Mouse (Mus musculus): ENCODE results near the gene Trim56. TPM values are rescaled to one million over a fixed set of nuclear protein-coding genes. Genes with fewer than 3 reads are reported as not detected.

The Trim56 gene
- polyA plus RNA-seq, 1 experiment from 2014 or later, result 9.4 TPM

DNA sequence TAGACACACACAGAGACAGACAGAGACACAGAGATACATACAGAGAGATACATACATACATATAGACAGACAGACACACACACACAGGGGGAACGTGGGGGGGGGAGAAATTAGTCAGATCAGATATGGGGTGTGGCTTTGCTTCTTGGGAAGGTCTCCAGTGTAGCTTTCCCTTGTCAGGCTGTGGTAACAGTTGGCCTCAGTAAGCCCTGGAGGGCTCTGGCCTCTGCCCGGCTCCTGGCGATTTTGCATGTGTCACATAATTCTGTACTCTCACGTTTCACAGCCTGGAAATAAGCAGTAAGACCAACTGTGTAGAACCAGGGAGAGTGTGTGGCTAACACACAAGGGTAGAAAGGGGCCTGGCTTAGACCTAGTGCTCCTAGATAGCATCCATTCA lies 15.3 kb downstream of the Trim56 start:
- Histone ChIP-seq H3K27ac (ENCODE audit: low read length) (no peak overlapping the region), H3K4me3 (ENCODE audit: low read length) (no peak overlapping the region), H3K9me3 (ENCODE audit: low read length) (no peaks in the 10 kb centered on the region), H3K27me3 (ENCODE audit: insufficient read depth, low read length) (no peaks in the 10 kb centered on the region), H3K4me1 (ENCODE audit: insufficient read depth, low read length) (no peaks in the 10 kb centered on the region; the same call in 1 of the 2 replicates), H3K4me2 (replicated peaks; ENCODE audit: low read depth, low read length) (no peak overlapping the region), H3K9ac (replicated peaks; ENCODE audit: low read length) (no peak overlapping the region), H3K36me3 (ENCODE audit: insufficient read depth, low read length) (no peaks in the 10 kb centered on the region)
- 42% methylated on average over 4 of the region's 4 CpGs for WGBS
- ATAC-seq (ENCODE audit: low FRiP score, low TSS enrichment), result no peak

DNA sequence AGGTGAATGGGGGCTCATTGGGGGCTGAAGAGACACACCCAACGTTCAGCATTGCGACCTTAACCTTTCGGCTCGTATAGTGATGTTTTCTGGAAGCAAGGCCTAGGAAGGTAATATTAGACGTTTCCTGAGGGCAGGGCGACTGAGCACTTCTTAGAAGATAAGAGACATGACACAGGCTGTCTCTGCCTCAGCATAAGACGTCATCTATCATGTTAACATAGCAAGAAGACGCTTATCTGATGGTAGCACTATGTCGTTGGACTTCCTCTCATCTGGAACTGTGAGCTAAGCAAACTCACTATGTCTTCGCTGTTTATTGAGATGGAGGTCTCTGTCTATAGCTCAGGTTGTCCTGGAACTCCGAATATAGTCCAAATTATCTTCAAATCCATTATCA lies 17.6 kb downstream of the Trim56 start:
- WGBS, result 56% methylated on average over 11 of the region's 11 CpGs
- no peak overlapping the region for H3K4me2 ChIP-seq (replicated peaks; ENCODE audit: low read depth, low read length)
- H3K9me3 ChIP-seq (ENCODE audit: low read length), result no peaks in the 10 kb centered on the region
- no peak overlapping the region for H3K9ac ChIP-seq (replicated peaks; ENCODE audit: low read length)
- ATAC-seq (ENCODE audit: low FRiP score, low TSS enrichment), result no peak
- H3K27ac ChIP-seq (ENCODE audit: low read length), result no peak overlapping the region
- no peak overlapping the region for H3K4me3 ChIP-seq (ENCODE audit: low read length)
- no peaks in the 10 kb centered on the region; the same call in 1 of the 2 replicates for H3K4me1 ChIP-seq (ENCODE audit: insufficient read depth, low read length)
- no peaks in the 10 kb centered on the region for H3K36me3 ChIP-seq (ENCODE audit: insufficient read depth, low read length)
- H3K27me3 ChIP-seq (ENCODE audit: insufficient read depth, low read length), result no peaks in the 10 kb centered on the region

DNA sequence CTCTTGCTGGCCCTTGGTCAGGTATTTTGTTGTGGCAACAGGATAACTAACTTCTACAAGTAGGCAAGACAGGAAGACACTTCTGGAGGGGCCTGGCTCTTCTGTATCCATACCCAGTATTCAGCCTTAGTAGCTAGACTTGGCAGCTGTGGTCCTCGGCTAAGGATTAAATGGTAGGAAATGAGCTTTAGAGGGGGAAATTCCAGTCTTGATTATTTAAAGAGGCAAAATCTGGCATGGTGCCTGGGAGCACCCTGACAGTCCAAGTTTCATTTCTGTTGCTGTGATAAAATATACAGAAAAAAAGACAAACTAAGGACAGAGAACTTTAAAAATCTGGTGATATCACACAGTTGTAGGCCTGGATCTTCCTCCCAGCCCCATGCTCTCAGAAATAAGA lies 20.0 kb downstream of the Trim56 start:
- Histone ChIP-seq H3K4me1 (ENCODE audit: insufficient read depth, low read length) (no peaks in the 10 kb centered on the region), H3K4me3 (ENCODE audit: low read length) (no peak overlapping the region), H3K4me2 (replicated peaks; ENCODE audit: low read depth, low read length) (no peak overlapping the region), H3K27ac (ENCODE audit: low read length) (peak overlapping the region; percentile 20; the same call in 1 of the 2 replicates), H3K9ac (replicated peaks; ENCODE audit: low read length) (no peak overlapping the region), H3K36me3 (ENCODE audit: insufficient read depth, low read length) (no peaks in the 10 kb centered on the region), H3K27me3 (ENCODE audit: insufficient read depth, low read length) (no peaks in the 10 kb centered on the region), H3K9me3 (ENCODE audit: low read length) (no peaks in the 10 kb centered on the region)
- 60% methylated on average over 1 of the region's 1 CpGs for WGBS
- no peak for ATAC-seq (ENCODE audit: low FRiP score, low TSS enrichment)

DNA sequence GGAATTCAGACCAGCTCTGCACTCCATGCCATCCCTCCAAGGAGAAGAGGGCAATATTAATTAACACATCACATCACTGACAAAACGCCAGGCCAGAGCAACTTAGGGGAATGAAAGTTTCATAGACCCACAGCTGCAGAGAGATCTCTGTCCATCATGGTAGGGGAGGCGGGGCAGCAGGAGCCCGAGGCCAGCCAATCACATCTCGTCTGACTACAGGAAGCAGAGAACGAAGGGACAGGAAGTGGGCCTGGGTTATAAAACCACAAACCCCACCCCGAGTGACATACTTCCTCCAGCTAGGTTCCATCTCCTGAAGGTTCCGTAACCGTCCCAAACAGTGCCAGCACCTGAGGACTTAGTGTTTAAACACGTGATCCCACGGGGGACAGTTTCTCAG lies 20.9 kb downstream of the Trim56 start:
- Histone ChIP-seq H3K4me1 (ENCODE audit: insufficient read depth, low read length) (no peaks in the 10 kb centered on the region), H3K9ac (replicated peaks; ENCODE audit: low read length) (no peak overlapping the region), H3K27ac (ENCODE audit: low read length) (no peak overlapping the region), H3K4me2 (replicated peaks; ENCODE audit: low read depth, low read length) (no peak overlapping the region), H3K36me3 (ENCODE audit: insufficient read depth, low read length) (no peaks in the 10 kb centered on the region), H3K27me3 (ENCODE audit: insufficient read depth, low read length) (no peaks in the 10 kb centered on the region), H3K9me3 (ENCODE audit: low read length) (no peaks in the 10 kb centered on the region), H3K4me3 (ENCODE audit: low read length) (no peak overlapping the region)
- WGBS, result 86% methylated on average over 10 of the region's 10 CpGs
- no peak for ATAC-seq (ENCODE audit: low FRiP score, low TSS enrichment)

DNA sequence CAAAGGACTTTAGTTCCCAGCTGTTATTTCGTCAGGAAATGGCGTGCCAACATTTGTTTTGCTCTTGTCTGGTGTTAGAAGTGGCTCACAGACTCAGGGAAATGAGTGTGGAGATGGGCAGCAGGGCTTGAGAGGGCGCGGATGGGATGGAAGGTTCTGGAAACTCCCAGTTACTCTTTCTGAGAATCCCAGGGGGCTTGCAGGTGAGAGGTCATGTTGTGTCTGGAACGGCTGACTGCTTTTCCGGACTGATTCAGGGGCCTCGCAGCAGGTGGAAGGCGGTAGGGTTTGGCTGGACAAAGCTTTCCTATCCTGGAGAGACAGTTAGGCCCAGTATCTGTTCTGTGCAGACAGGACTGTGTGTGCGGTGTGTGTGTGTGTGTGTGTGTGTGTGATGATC lies 22.3 kb downstream of the Trim56 start:
- Histone ChIP-seq H3K4me1 (ENCODE audit: insufficient read depth, low read length) (no peaks in the 10 kb centered on the region), H3K4me3 (ENCODE audit: low read length) (no peak overlapping the region), H3K4me2 (replicated peaks; ENCODE audit: low read depth, low read length) (no peak overlapping the region), H3K9me3 (ENCODE audit: low read length) (no peaks in the 10 kb centered on the region), H3K27ac (ENCODE audit: low read length) (no peak overlapping the region), H3K9ac (replicated peaks; ENCODE audit: low read length) (no peak overlapping the region), H3K27me3 (ENCODE audit: insufficient read depth, low read length) (no peaks in the 10 kb centered on the region), H3K36me3 (ENCODE audit: insufficient read depth, low read length) (no peaks in the 10 kb centered on the region)
- 30% methylated on average over 9 of the region's 9 CpGs for WGBS
- ATAC-seq (ENCODE audit: low FRiP score, low TSS enrichment), result no peak

DNA sequence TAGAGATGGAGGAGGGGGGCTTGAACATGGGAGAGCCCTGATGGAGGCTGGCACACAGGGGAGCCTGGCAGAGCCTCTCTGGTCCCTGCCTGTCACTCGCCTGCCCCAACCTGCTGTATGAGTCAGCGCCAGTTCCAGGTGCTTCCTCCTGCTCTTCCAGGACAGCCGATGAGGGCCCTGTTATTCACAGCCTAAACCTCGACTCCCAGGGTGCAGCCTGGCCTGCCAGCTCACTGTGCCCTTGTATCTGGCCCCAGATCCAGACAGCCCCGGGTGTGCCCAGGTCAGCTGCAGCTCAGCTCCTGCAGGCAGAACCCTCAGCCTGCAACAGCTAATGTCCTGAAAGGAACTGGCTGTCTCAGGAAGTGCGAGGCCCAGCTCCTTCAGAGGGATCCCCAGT lies 24.4 kb downstream of the Trim56 start:
- Histone ChIP-seq H3K27ac (ENCODE audit: low read length) (no peak overlapping the region), H3K4me2 (replicated peaks; ENCODE audit: low read depth, low read length) (no peak overlapping the region), H3K4me3 (ENCODE audit: low read length) (no peak overlapping the region), H3K9me3 (ENCODE audit: low read length) (no peaks in the 10 kb centered on the region), H3K9ac (replicated peaks; ENCODE audit: low read length) (no peak overlapping the region), H3K27me3 (ENCODE audit: insufficient read depth, low read length) (no peaks in the 10 kb centered on the region), H3K4me1 (ENCODE audit: insufficient read depth, low read length) (no peaks in the 10 kb centered on the region), H3K36me3 (ENCODE audit: insufficient read depth, low read length) (no peaks in the 10 kb centered on the region)
- 64% methylated on average over 6 of the region's 6 CpGs for WGBS
- ATAC-seq (ENCODE audit: low FRiP score, low TSS enrichment), result 0 out of 2 replicates have a peak, but pooled peaks have one; percentile 15

DNA sequence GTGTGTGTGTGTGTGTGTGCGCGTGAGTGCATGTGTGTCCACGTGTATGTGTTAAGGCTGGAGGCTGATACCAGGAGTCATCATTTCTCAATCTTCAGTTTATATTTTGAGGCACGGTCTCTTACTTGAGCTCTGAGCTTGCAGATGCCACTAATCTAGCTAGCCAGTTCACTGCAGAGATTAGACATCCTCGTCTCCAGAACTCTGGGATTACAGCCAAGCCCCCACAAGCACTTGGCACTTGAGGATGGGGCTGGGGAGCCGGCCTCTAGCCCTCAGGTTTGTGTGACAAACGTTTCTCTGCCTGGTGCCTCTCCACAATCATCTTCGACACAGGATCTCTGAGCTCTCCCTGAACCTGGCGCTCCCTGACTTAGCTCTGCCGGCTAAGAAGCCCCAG lies 25.1 kb downstream of the Trim56 start:
- H3K4me3 ChIP-seq (ENCODE audit: low read length), result no peak overlapping the region
- H3K27ac ChIP-seq (ENCODE audit: low read length), result no peak overlapping the region
- H3K27me3 ChIP-seq (ENCODE audit: insufficient read depth, low read length), result no peaks in the 10 kb centered on the region
- no peaks in the 10 kb centered on the region for H3K36me3 ChIP-seq (ENCODE audit: insufficient read depth, low read length)
- no peak overlapping the region for H3K9ac ChIP-seq (replicated peaks; ENCODE audit: low read length)
- no peak overlapping the region for H3K4me2 ChIP-seq (replicated peaks; ENCODE audit: low read depth, low read length)
- WGBS, result 74% methylated on average over 10 of the region's 10 CpGs
- H3K9me3 ChIP-seq (ENCODE audit: low read length), result no peaks in the 10 kb centered on the region
- ATAC-seq (ENCODE audit: low FRiP score, low TSS enrichment), result no peak
- no peaks in the 10 kb centered on the region for H3K4me1 ChIP-seq (ENCODE audit: insufficient read depth, low read length)

DNA sequence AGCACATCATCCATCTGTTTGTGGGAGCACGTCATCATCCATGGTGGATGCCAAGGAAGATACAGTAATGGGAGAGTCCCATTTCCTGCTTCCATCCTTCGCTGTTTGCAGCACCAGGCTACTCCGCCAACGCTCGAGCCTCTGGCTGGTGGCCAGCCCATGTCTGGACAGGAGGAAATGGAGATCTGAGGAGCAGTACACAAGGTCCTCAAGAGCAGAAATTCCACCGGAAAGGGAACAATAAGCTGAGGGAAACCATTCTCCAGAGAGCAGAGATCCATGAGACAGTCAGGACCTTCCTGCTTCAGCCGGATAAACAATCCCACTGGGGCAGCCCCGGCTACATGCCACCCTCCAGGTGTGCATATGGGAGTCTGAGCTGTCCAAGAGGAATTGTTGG lies 28.6 kb downstream of the Trim56 start:
- H3K9ac ChIP-seq (replicated peaks; ENCODE audit: low read length), result no peak overlapping the region
- no peak overlapping the region for H3K4me3 ChIP-seq (ENCODE audit: low read length)
- H3K9me3 ChIP-seq (ENCODE audit: low read length), result no peaks in the 10 kb centered on the region
- no peak overlapping the region for H3K27ac ChIP-seq (ENCODE audit: low read length)
- 77% methylated on average over 8 of the region's 8 CpGs for WGBS
- no peaks in the 10 kb centered on the region for H3K27me3 ChIP-seq (ENCODE audit: insufficient read depth, low read length)
- H3K36me3 ChIP-seq (ENCODE audit: insufficient read depth, low read length), result no peaks in the 10 kb centered on the region
- no peaks in the 10 kb centered on the region for H3K4me1 ChIP-seq (ENCODE audit: insufficient read depth, low read length)
- H3K4me2 ChIP-seq (replicated peaks; ENCODE audit: low read depth, low read length), result no peak overlapping the region
- peak; percentile 35; the same call in 1 of the 2 replicates for ATAC-seq (ENCODE audit: low FRiP score, low TSS enrichment)

DNA sequence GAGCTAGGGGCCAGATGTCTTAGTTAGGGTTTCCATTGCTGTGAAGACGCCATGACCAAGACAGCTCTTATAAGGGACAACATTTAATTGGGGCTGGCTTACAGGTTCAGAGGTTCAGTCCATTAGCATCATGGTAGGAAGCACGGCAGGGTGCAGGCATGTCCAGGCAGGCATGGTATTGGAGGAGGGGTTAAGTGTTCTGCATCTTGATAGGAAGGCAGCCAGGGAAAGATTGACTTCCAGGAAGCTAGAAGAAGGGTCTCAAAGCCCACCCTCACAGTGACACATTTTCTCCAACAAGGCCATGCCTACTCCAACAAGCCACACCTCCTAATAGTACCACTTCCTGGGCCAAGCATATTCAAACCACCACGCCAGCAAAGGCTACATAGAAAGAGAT lies 30.3 kb downstream of the Trim56 start:
- H3K36me3 ChIP-seq (ENCODE audit: insufficient read depth, low read length), result no peaks in the 10 kb centered on the region
- H3K27ac ChIP-seq (ENCODE audit: low read length), result no peak overlapping the region
- no peaks in the 10 kb centered on the region for H3K4me1 ChIP-seq (ENCODE audit: insufficient read depth, low read length)
- H3K4me2 ChIP-seq (replicated peaks; ENCODE audit: low read depth, low read length), result no peak overlapping the region
- H3K27me3 ChIP-seq (ENCODE audit: insufficient read depth, low read length), result no peaks in the 10 kb centered on the region
- H3K4me3 ChIP-seq (ENCODE audit: low read length), result no peak overlapping the region
- 89% methylated on average over 3 of the region's 3 CpGs for WGBS
- H3K9ac ChIP-seq (replicated peaks; ENCODE audit: low read length), result no peak overlapping the region
- no peaks in the 10 kb centered on the region for H3K9me3 ChIP-seq (ENCODE audit: low read length)
- ATAC-seq (ENCODE audit: low FRiP score, low TSS enrichment), result no peak

DNA sequence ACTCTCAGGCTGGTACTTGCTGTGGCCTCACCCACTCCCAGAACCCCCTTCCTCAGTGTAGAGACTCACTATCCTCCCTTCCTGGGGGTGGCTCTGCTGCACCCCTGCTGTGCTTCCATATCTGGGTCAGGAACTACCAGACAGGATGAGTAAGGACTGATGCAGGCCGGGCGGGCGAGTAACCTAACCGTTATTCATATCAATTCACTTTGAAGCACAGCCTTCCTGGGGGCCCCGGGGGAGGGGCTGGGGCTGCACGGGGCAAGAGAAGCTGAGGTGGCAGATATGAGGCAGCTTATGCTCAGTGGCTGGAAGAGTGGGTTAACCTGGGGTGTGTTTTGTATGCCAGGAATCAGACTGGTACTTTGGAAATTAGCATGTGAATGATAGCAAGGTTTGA lies 31.0 kb downstream of the Trim56 start:
- H3K4me2 ChIP-seq (replicated peaks; ENCODE audit: low read depth, low read length), result no peak overlapping the region
- no peak overlapping the region for H3K27ac ChIP-seq (ENCODE audit: low read length)
- no peaks in the 10 kb centered on the region for H3K9me3 ChIP-seq (ENCODE audit: low read length)
- H3K36me3 ChIP-seq (ENCODE audit: insufficient read depth, low read length), result no peaks in the 10 kb centered on the region
- ATAC-seq (ENCODE audit: low FRiP score, low TSS enrichment), result no peak
- H3K9ac ChIP-seq (replicated peaks; ENCODE audit: low read length), result no peak overlapping the region
- no peak overlapping the region for H3K4me3 ChIP-seq (ENCODE audit: low read length)
- H3K4me1 ChIP-seq (ENCODE audit: insufficient read depth, low read length), result no peaks in the 10 kb centered on the region; the same call in 1 of the 2 replicates
- no peaks in the 10 kb centered on the region for H3K27me3 ChIP-seq (ENCODE audit: insufficient read depth, low read length)
- WGBS, result 76% methylated on average over 6 of the region's 6 CpGs

DNA sequence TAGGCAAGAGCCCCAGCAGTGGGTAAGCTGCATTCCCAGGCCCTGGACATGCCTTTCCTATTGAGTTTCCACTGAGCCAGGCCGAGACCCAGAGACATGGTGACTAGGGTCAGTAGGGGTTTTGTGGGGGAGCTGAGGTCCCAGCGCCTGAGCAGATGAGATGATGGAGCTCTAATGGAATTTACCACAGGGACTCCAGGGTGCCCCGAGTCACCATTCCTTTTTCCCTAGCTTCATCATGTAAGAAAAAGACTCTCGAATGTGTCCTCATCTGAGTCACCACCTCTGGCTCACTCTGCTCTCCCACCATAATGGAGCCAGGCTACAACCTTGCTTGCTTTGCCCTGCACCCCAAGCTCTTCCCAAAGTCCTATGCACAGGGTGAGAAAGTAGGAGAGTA lies 33.0 kb downstream of the Trim56 start:
- 87% methylated on average over 4 of the region's 4 CpGs for WGBS
- Histone ChIP-seq H3K27me3 (ENCODE audit: insufficient read depth, low read length) (no peaks in the 10 kb centered on the region), H3K4me2 (replicated peaks; ENCODE audit: low read depth, low read length) (no peak overlapping the region), H3K9me3 (ENCODE audit: low read length) (no peaks in the 10 kb centered on the region), H3K27ac (ENCODE audit: low read length) (no peak overlapping the region), H3K36me3 (ENCODE audit: insufficient read depth, low read length) (no peaks in the 10 kb centered on the region), H3K9ac (replicated peaks; ENCODE audit: low read length) (no peak overlapping the region), H3K4me3 (ENCODE audit: low read length) (no peak overlapping the region), H3K4me1 (ENCODE audit: insufficient read depth, low read length) (peaks cover 10% of the 10 kb centered on the region)
- ATAC-seq (ENCODE audit: low FRiP score, low TSS enrichment), result no peak
